ENCODE assay signal across 19 mouse cellular contexts in the genomic region with DNA sequence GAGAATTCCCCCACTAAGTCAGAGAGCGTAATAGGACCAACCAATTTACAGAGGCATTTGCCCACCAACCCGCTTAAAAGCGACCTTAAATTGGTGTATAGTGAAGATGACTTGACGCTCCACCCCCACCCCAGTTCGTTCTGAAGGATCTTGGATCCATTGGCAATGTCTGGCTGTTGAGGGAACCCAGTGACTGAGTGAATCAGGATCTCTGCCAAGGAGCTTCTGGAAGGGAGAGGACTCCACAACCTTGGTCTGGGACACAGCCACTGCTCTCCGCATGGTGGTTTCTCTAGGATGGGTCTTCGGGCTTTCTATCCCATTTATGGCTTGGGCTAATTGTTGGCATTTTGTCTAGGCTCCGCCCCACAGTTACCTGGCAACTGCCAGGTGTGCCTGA.
DNase-seq lines count a peak whose midpoint lies in the region; ATAC-seq and TF ChIP-seq lines count a peak whose summit lies in the region.
"Had no signal": no experiment of that assay in that cellular context is flagged by ENCODE, and none has a peak within 500 bp of the region (broad histone marks: within the 10 kb centered on the region; RNA-seq: fewer than 3 reads in every experiment).

No protein-coding gene starts in this region.

- TF ChIP-seq CTCF in lung, embryonic 14.5 days (IDR thresholded peaks at IDR 0.05; ENCODE audit: low read depth), result no peak

- ATAC-seq in forebrain, embryonic 14.5 days, result no peak
- no peak for ATAC-seq in forebrain, embryonic 16.5 days
- no peak for ATAC-seq in lung, embryonic 14.5 days (ENCODE audit: insufficient read depth)
- ATAC-seq: intestine, embryonic 15.5 days; Patski had no signal

- H3K4me3 ChIP-seq in forebrain, embryonic 14.5 days (ENCODE audit: low read depth, low read length), result no peak overlapping the region
- H3K4me3 ChIP-seq in forebrain, embryonic 16.5 days (replicated peaks; ENCODE audit: low read length), result no peak overlapping the region
- H3K4me3 ChIP-seq in lung, embryonic 14.5 days (ENCODE audit: low read depth, low read length), result no peak overlapping the region
- H3K4me3 ChIP-seq: heart, embryonic 10.5 days; hindbrain, embryonic 12.5 days; intestine, embryonic 15.5 days had no signal

- 59% methylated on average over 8 of the region's 8 CpGs for WGBS in forebrain, embryonic 14.5 days
- 58% methylated on average over 8 of the region's 8 CpGs for WGBS in forebrain, embryonic 16.5 days
- WGBS in lung, embryonic 14.5 days, result 55% methylated on average over 8 of the region's 8 CpGs

- no peak overlapping the region for H3K27ac ChIP-seq in forebrain, embryonic 14.5 days (ENCODE audit: low read depth, low read length)
- no peak overlapping the region for H3K27ac ChIP-seq in forebrain, embryonic 16.5 days (ENCODE audit: low read length)
- H3K27ac ChIP-seq in lung, embryonic 14.5 days (ENCODE audit: low read depth), result no peak overlapping the region
- H3K27ac ChIP-seq: heart, embryonic 10.5 days; hindbrain, embryonic 12.5 days; intestine, embryonic 15.5 days had no signal

- H3K4me2 ChIP-seq in forebrain, embryonic 14.5 days (ENCODE audit: low read length), result no peak overlapping the region
- no peak overlapping the region for H3K4me2 ChIP-seq in forebrain, embryonic 16.5 days (ENCODE audit: low read length)
- no peak overlapping the region for H3K4me2 ChIP-seq in lung, embryonic 14.5 days
- H3K4me2 ChIP-seq: hindbrain, embryonic 12.5 days; intestine, embryonic 15.5 days had no signal

- peak; percentile 61 for DNase-seq in forebrain, embryonic 14.5 days (ENCODE audit: low spot score)
- peak; percentile 24 for DNase-seq in lung, embryonic 14.5 days
- DNase-seq in lung, postnatal 4 days, result no peak
- DNase-seq in ES-CJ7 (ENCODE audit: low read depth, low spot score) (peak; percentile 39), ZHBTc4 (ENCODE audit: low read depth, low spot score) (peak; percentile 39)
- no peak for DNase-seq in kidney, postnatal 10 days
- DNase-seq: adrenal gland, adult 8-10 months; cerebellum, adult 11-12 months; cerebellum, adult 9-10 months; gastrocnemius, postnatal 10 days; heart, adult 18-20 months; heart, postnatal 10 days; heart, postnatal 4 days; kidney, adult 18-20 months had no signal

- no peaks in the 10 kb centered on the region for H3K36me3 ChIP-seq in forebrain, embryonic 14.5 days (ENCODE audit: control insufficient read depth, insufficient read depth, low read length)
- H3K36me3 ChIP-seq in forebrain, embryonic 16.5 days (ENCODE audit: control insufficient read depth, insufficient read depth), result no peaks in the 10 kb centered on the region
- H3K36me3 ChIP-seq in lung, embryonic 14.5 days (ENCODE audit: insufficient read depth), result no peaks in the 10 kb centered on the region
- H3K36me3 ChIP-seq: heart, embryonic 10.5 days; hindbrain, embryonic 12.5 days; intestine, embryonic 15.5 days had no signal

- H3K9ac ChIP-seq in forebrain, embryonic 14.5 days (ENCODE audit: low read length), result no peak overlapping the region
- H3K9ac ChIP-seq in forebrain, embryonic 16.5 days (replicated peaks; ENCODE audit: low read depth, low read length), result no peak overlapping the region
- H3K9ac ChIP-seq in lung, embryonic 14.5 days, result no peak overlapping the region
- H3K9ac ChIP-seq: hindbrain, embryonic 12.5 days; intestine, embryonic 15.5 days had no signal

- H3K27me3 ChIP-seq in forebrain, embryonic 14.5 days (replicated peaks; ENCODE audit: control insufficient read depth, insufficient read depth, low read length), result 0 out of 2 replicates have a peak, but pooled peaks cover 5% of the 10 kb centered on the region
- no peaks in the 10 kb centered on the region; the same call in 1 of the 2 replicates for H3K27me3 ChIP-seq in forebrain, embryonic 16.5 days (replicated peaks; ENCODE audit: control insufficient read depth, insufficient read depth, low read length)
- H3K27me3 ChIP-seq in lung, embryonic 14.5 days (ENCODE audit: insufficient read depth, low read length), result no peaks in the 10 kb centered on the region

- H3K9me3 ChIP-seq in forebrain, embryonic 14.5 days (replicated peaks; ENCODE audit: control insufficient read depth, low read length), result no peaks in the 10 kb centered on the region
- no peaks in the 10 kb centered on the region for H3K9me3 ChIP-seq in forebrain, embryonic 16.5 days (ENCODE audit: control insufficient read depth, low read length)
- no peaks in the 10 kb centered on the region for H3K9me3 ChIP-seq in lung, embryonic 14.5 days (ENCODE audit: low read depth, low read length)
- H3K9me3 ChIP-seq: heart, embryonic 10.5 days; hindbrain, embryonic 12.5 days; intestine, embryonic 15.5 days had no signal

- no peaks in the 10 kb centered on the region for H3K4me1 ChIP-seq in forebrain, embryonic 14.5 days (ENCODE audit: control insufficient read depth, insufficient read depth, low read length)
- no peaks in the 10 kb centered on the region for H3K4me1 ChIP-seq in forebrain, embryonic 16.5 days (replicated peaks; ENCODE audit: control insufficient read depth, insufficient read depth, low read length)
- H3K4me1 ChIP-seq in lung, embryonic 14.5 days (ENCODE audit: insufficient read depth), result no peaks in the 10 kb centered on the region
- H3K4me1 ChIP-seq: heart, embryonic 10.5 days; hindbrain, embryonic 12.5 days; intestine, embryonic 15.5 days had no signal

Comparison
In these comparisons a context has a peak if more than half of its experiments do, and no peak if none do; other contexts are left out.
1. DNase-seq: peak in forebrain, embryonic 14.5 days (single experiment), lung, embryonic 14.5 days (single experiment), ES-CJ7 (single experiment) and ZHBTc4 (single experiment); none in lung, postnatal 4 days (0 of 2) and kidney, postnatal 10 days (single experiment).